Mouse (Mus musculus) right cerebral cortex, adult 2 months (tissue): ENCODE measurements around the gene Tmem29.
A peak's percentile ranks its signal among the peaks of the same experiment; 100 is the strongest.
"Not testable (repeated sequence)": the region's sequence is repeated elsewhere in the genome, so short reads cannot be mapped to it uniquely, and the experiment has no call there.

Experiments
- DNase-seq, 2 experiments: peaks; one replicate each; pipeline ENCODE4 v3.0.0; 2021 to 2022; ENCODE audit warnings: low spot score in 2 of 2

Gene Tmem29

GRCm38 (mm10) chrX:150458766-150459350 is at the start of gene Tmem29:
Tmem29 (minus strand) TSS chrX:150459154.
- DNase-seq = peak; percentile 84 to 93

GRCm38 (mm10) chrX:150508696-150509095 is 49.7 kb upstream of the Tmem29 start:
- DNase-seq = peak in 1 of 2 experiments; percentile 21

DNA sequence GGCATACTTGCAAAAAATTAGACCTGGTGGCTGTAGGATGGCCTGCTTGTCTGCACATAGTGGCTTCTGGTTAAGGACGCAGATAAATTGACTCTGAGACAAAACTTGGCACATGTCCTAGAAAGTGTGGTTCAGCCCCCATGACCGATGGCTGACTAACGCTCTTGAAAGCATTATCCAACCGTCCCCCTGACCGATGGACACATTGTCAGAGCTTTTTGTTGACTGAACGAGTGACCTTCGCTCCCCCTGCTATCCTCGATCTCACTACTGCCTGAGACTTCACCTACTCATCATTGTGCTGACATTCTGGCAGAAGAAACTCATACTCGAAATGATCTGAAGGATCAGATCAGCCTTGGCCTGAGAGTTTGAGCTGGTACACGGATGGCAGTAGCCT is 28.9 kb upstream of the Tmem29 start:
- not testable (repeated sequence) for DNase-seq

DNA sequence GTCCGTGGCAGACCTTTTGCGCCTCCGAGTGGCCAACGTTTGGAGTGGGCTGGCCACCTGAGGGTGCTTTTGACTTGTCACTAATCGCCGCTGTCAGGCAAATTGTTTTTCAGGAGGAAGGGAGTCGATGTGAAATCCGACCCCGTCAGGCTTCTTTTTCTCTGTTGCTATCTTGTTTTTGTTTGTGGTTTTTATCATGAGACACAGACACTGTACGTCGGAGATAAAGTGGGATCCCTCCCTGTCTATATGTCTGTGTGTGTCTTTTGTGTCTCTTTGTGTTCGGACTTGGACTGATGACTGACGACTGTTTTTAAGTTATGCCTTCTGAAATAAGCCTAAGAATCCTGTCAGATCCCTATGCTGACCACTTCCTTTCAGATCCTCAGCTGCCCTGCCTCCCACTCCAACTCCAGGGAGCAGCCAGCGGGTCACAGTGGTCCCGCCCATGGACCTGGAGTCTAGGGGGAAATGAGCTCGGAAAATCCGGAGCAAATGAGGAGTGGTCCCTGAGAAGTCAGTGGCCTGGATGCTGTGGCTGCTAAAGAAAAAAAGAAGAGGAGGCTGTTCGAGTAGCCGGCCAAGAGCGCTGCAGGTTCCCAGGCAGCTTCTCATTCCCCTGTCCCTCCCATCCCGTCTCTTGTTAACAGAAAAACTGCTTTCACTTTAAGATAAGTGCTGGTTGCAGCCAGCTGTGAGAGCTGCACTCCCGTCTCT is 27.5 kb upstream of the Tmem29 start:
- not testable (repeated sequence) for DNase-seq

- DNase-seq = peak; percentile 83 to 88
These were observed 19.2 kb upstream of the Tmem29 start for GRCm38 (mm10) chrX:150477854-150478780.

- no peak for DNase-seq
These were observed 12.5 kb upstream of the Tmem29 start for GRCm38 (mm10) chrX:150471416-150471815.

DNA sequence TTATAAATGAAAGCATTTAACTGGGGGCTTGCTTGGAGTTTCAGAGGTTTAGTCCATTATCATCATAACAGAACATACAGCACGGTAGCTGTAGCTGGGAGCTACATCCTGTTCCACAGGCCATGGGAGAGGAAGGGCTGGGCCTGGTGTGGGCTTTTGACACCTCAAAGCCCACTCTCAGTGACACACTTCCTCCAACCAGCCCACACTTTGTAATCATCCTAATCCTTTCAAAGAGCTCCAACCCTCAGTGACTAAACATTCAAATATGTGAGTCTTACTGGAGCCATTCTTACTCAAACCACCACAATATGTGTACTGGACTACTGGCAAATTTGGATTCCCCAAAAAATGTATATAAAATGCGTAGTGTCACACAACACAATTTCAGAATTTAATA is 9.3 kb upstream of the Tmem29 start:
- no peak for DNase-seq

- DNase-seq = not testable (repeated sequence)
These were observed 7.9 kb upstream of the Tmem29 start for GRCm38 (mm10) chrX:150466817-150467216.

GRCm38 (mm10) chrX:150460143-150460542 is 1.2 kb upstream of the Tmem29 start:
- no peak for DNase-seq

GRCm38 (mm10) chrX:150459411-150459927 is 515 bp upstream of the Tmem29 start:
- DNase-seq = no peak

- DNase-seq = no peak
These were observed 818 bp downstream of the Tmem29 start for GRCm38 (mm10) chrX:150458136-150458535.

- DNase-seq = peak; percentile 78 to 90
These were observed 18.2 kb downstream of the Tmem29 start for GRCm38 (mm10) chrX:150440505-150441338.

- no peak for DNase-seq
These were observed 22.6 kb downstream of the Tmem29 start for GRCm38 (mm10) chrX:150436373-150436772.

DNA sequence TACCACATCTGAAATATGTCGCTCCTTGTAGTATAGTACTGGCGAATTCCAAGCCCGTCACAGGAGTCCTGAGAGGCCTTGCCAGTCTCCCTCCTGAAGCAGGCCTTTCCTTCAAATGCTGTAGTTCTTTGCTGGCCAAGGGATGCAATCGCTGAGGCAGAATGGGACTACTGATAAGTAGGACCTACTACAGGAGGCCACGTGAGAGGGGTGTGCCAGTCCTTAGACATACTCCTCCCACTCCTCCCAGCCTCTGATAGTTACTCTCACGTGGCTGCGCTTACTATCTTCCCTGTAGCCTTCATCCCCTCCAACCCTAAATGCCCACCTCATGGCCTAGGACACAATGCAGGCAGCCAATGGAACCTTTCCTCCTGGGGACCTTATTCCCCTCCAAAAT is 23.6 kb downstream of the Tmem29 start:
- no peak for DNase-seq

GRCm38 (mm10) chrX:150413505-150413904 is 45.4 kb downstream of the Tmem29 start:
- DNase-seq = no peak
